Comparison of ENCODE assay signal across 9 mouse cellular contexts in the genomic region with DNA sequence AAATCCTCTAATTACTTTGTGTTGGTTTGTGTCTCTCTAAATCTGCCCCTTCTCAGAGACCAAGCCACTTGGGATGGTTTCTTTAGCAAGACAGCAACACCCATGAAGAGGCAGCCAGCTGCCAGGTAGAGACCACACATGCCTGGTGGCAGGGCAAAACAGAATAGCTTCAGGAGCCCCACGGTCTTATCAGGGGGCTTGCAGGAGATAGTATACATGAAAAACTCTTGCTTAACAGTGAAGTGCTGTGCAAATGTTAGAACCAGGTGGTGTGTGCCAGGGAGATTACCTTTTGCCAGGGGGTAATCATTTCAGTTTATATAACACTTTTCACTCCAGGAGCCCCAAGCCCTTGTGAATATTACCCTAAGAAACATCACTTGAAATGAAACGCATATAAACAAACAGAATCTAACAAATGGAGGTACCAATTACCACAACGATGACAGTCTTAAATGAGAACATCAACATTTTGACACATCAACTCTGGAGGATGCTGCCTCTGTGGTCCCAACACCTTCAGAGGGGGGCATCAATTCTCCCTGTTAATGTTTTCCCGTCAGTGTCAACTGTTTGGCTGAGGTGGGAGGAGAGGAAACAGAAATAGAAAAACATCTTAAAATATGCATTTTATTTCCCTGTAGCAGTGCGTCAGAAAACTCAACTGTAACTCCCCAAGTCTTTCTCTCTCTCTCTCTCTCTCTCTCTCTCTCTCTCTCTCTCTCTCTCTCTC. TPM values are rescaled to one million over a fixed set of nuclear protein-coding genes. Genes with fewer than 3 reads are reported as not detected.
A peak's percentile ranks its signal among the peaks of the same experiment; 100 is the strongest.
DNase-seq lines count a peak whose midpoint lies in the region; ATAC-seq lines count a peak whose summit lies in the region.
"Had no signal": no experiment of that assay in that cellular context is flagged by ENCODE, and none has a peak within 500 bp of the region (broad histone marks: within the 10 kb centered on the region; RNA-seq: fewer than 3 reads in every experiment).

No protein-coding gene starts in this region.

- peak overlapping the region; percentile 59; the same call in 1 of the 2 replicates for H3K4me2 ChIP-seq in lung, embryonic 15.5 days
- H3K4me2 ChIP-seq in forebrain, embryonic 15.5 days (replicated peaks): peak overlapping the region; percentile 49; the same call in 1 of the 2 replicates
- H3K4me2 ChIP-seq in neural tube, embryonic 15.5 days: peak overlapping the region; percentile 58

- peaks cover 6% of the 10 kb centered on the region; the same call in 1 of the 2 replicates for H3K4me1 ChIP-seq in lung, embryonic 15.5 days
- peaks cover 25% of the 10 kb centered on the region for H3K4me1 ChIP-seq in forebrain, embryonic 15.5 days
- H3K4me1 ChIP-seq in neural tube, embryonic 15.5 days: peaks cover 25% of the 10 kb centered on the region

- no peak overlapping the region for H3K27ac ChIP-seq in lung, embryonic 15.5 days
- H3K27ac ChIP-seq in forebrain, embryonic 15.5 days (replicated peaks): peak overlapping the region; percentile 49; the same call in 1 of the 2 replicates
- H3K27ac ChIP-seq in neural tube, embryonic 15.5 days (replicated peaks): peak overlapping the region; percentile 90

- H3K36me3 ChIP-seq in lung, embryonic 15.5 days: no peaks in the 10 kb centered on the region
- no peaks in the 10 kb centered on the region for H3K36me3 ChIP-seq in forebrain, embryonic 15.5 days
- no peaks in the 10 kb centered on the region for H3K36me3 ChIP-seq in neural tube, embryonic 15.5 days

- no peak overlapping the region for H3K4me3 ChIP-seq in lung, embryonic 15.5 days
- no peak overlapping the region for H3K4me3 ChIP-seq in forebrain, embryonic 15.5 days
- H3K4me3 ChIP-seq in neural tube, embryonic 15.5 days (replicated peaks): no peak overlapping the region

- no peak for DNase-seq in lung, postnatal 25 days (ENCODE audit: low spot score)
- DNase-seq in liver: peak; percentile 17
- DNase-seq in thymus, postnatal 10 days (ENCODE audit: low spot score in 2 of 2): no peak
- DNase-seq in cerebellum, adult 8-10 months: no peak
- DNase-seq: cerebellum, adult 11 months had no signal

- H3K9ac ChIP-seq in lung, embryonic 15.5 days: no peak overlapping the region
- no peak overlapping the region for H3K9ac ChIP-seq in forebrain, embryonic 15.5 days (replicated peaks)
- H3K9ac ChIP-seq in neural tube, embryonic 15.5 days (replicated peaks): no peak overlapping the region

- WGBS in lung, embryonic 15.5 days: 9% methylated on average over 5 of the region's 5 CpGs
- 3% methylated on average over 5 of the region's 5 CpGs for WGBS in forebrain, embryonic 15.5 days
- WGBS in neural tube, embryonic 15.5 days: 16% methylated on average over 5 of the region's 5 CpGs

- H3K9me3 ChIP-seq in lung, embryonic 15.5 days: no peaks in the 10 kb centered on the region
- H3K9me3 ChIP-seq in forebrain, embryonic 15.5 days: no peaks in the 10 kb centered on the region
- H3K9me3 ChIP-seq in neural tube, embryonic 15.5 days (replicated peaks): no peaks in the 10 kb centered on the region

- no peak for ATAC-seq in lung, embryonic 15.5 days (ENCODE audit: borderline replicate concordance, extremely low read depth, low FRiP score, low TSS enrichment)
- ATAC-seq in forebrain, embryonic 15.5 days (replicated peaks): peak; percentile 62
- ATAC-seq in neural tube, embryonic 15.5 days (ENCODE audit: low FRiP score): peak; percentile 19; the same call in 1 of the 2 replicates

- H3K27me3 ChIP-seq in lung, embryonic 15.5 days: peaks cover 3% of the 10 kb centered on the region; the same call in 1 of the 2 replicates
- H3K27me3 ChIP-seq in forebrain, embryonic 15.5 days: no peaks in the 10 kb centered on the region
- no peaks in the 10 kb centered on the region for H3K27me3 ChIP-seq in neural tube, embryonic 15.5 days (replicated peaks)
- H3K27me3 ChIP-seq: Patski had no signal

RNA-seq across cellular contexts. Expression of a gene that starts 56.3 kb away (rescaled TPM):
- 74.7 and 76.9 TPM in 2 replicates for polyA plus RNA-seq in lung, embryonic 15.5 days (2015; fragmentation: Nextera tagmentation; extraction: Ambion mirVana)
- 86.1 and 94.0 TPM in 2 replicates for polyA plus RNA-seq in forebrain, embryonic 15.5 days (2015; fragmentation: Nextera tagmentation; extraction: Ambion mirVana)
- 96.1 and 99.2 TPM in 2 replicates for polyA plus RNA-seq in neural tube, embryonic 15.5 days (2015; fragmentation: Nextera tagmentation; extraction: Ambion mirVana)
